In genomic region chr11:5068126-5068971, GRCm38 (mm10) we compare ENCODE assay signal across 19 mouse cellular contexts. TPM values are rescaled to one million over a fixed set of nuclear protein-coding genes. Genes with fewer than 3 reads are reported as not detected.
DNase-seq lines count a peak whose midpoint lies in the region; ATAC-seq and TF ChIP-seq lines count a peak whose summit lies in the region.
"Had no signal": no experiment of that assay in that cellular context is flagged by ENCODE, and none has a peak within 500 bp of the region (broad histone marks: within the 10 kb centered on the region; RNA-seq: fewer than 3 reads in every experiment).

No protein-coding gene starts in this region.

- no peak overlapping the region for H3K9ac ChIP-seq in liver, embryonic 12.5 days
- no peak overlapping the region for H3K9ac ChIP-seq in forebrain, embryonic 11.5 days (ENCODE audit: low read length)
- H3K9ac ChIP-seq: forebrain, embryonic 15.5 days; hindbrain, embryonic 12.5 days; limb, embryonic 13.5 days had no signal

- TF ChIP-seq CTCF in lung, adult 2 months (IDR thresholded peaks at IDR 0.05; ENCODE audit: insufficient read depth, low read length) = no peak

- no peak overlapping the region for H3K4me3 ChIP-seq in lung, adult 2 months (replicated peaks; ENCODE audit: extremely low read depth, low read depth, low read length)
- H3K4me3 ChIP-seq in liver, embryonic 12.5 days = no peak overlapping the region
- H3K4me3 ChIP-seq in forebrain, embryonic 11.5 days (ENCODE audit: low read depth, low read length) = no peak overlapping the region
- H3K4me3 ChIP-seq: forebrain, embryonic 15.5 days; hindbrain, embryonic 12.5 days; limb, embryonic 13.5 days had no signal

- H3K27ac ChIP-seq in liver, embryonic 12.5 days = peak overlapping the region; percentile 65
- no peak overlapping the region for H3K27ac ChIP-seq in forebrain, embryonic 11.5 days (ENCODE audit: low read depth, low read length)
- H3K27ac ChIP-seq: forebrain, embryonic 15.5 days; hindbrain, embryonic 12.5 days; limb, embryonic 13.5 days had no signal

- TF ChIP-seq POLR2A in lung, adult 2 months (IDR thresholded peaks at IDR 0.05; ENCODE audit: borderline replicate concordance, extremely low read depth, low read depth, low read length) = no peak

- H3K4me1 ChIP-seq in lung, adult 2 months (ENCODE audit: control insufficient read depth, insufficient read depth, low read length) = peaks cover 10% of the 10 kb centered on the region
- peaks cover 50% of the 10 kb centered on the region for H3K4me1 ChIP-seq in liver, embryonic 12.5 days
- peaks cover 7% of the 10 kb centered on the region; the same call in 1 of the 2 replicates for H3K4me1 ChIP-seq in forebrain, embryonic 11.5 days (replicated peaks; ENCODE audit: control insufficient read depth, insufficient read depth, low read length)

- peak; percentile 60 to 74 for DNase-seq in lung, adult 18-20 months
- no peak for DNase-seq in lung, adult 2 months
- peak; percentile 63 for DNase-seq in adipocyte (ENCODE audit: low spot score)
- peak; percentile 73 for DNase-seq in lung, postnatal 25 days (ENCODE audit: low spot score)
- no peak for DNase-seq in forebrain, embryonic 11.5 days (ENCODE audit: low spot score)
- DNase-seq in thymus, postnatal 36 days = no peak
- DNase-seq in left cerebral cortex, adult 9 months (ENCODE audit: low spot score in 2 of 2) = no peak
- DNase-seq: cerebellum, adult 9-11 months; gastrocnemius, postnatal 36 days; heart, postnatal 10 days; kidney, adult 8-10 months; kidney, postnatal 4 days; right cerebral cortex, adult 18-20 months; thymus, postnatal 4 days had no signal

- WGBS in lung, adult 2 months = 66% methylated on average over 9 of the region's 9 CpGs
- WGBS in liver, embryonic 12.5 days (ENCODE audit: insufficient replicate concordance) = 62% methylated on average over 9 of the region's 9 CpGs
- whole genome bisulfite sequencing in forebrain, embryonic 11.5 days = 83% methylated on average over 9 of the region's 9 CpGs

- H3K27me3 ChIP-seq in liver, embryonic 12.5 days (replicated peaks) = peaks cover 15% of the 10 kb centered on the region
- H3K27me3 ChIP-seq in forebrain, embryonic 11.5 days (ENCODE audit: control insufficient read depth, insufficient read depth, low read length) = peaks cover 14% of the 10 kb centered on the region

- H3K36me3 ChIP-seq in liver, embryonic 12.5 days = peaks cover 55% of the 10 kb centered on the region
- H3K36me3 ChIP-seq in forebrain, embryonic 11.5 days (ENCODE audit: control insufficient read depth, insufficient read depth, low read length) = peaks cover 40% of the 10 kb centered on the region

- ATAC-seq in liver, embryonic 12.5 days = no peak
- ATAC-seq in forebrain, embryonic 11.5 days (replicated peaks; ENCODE audit: low FRiP score) = no peak
- ATAC-seq: forebrain, embryonic 15.5 days had no signal

- no peak overlapping the region for H3K4me2 ChIP-seq in liver, embryonic 12.5 days
- H3K4me2 ChIP-seq in forebrain, embryonic 11.5 days (ENCODE audit: low read depth, low read length, severe bottlenecking) = no peak overlapping the region
- H3K4me2 ChIP-seq: forebrain, embryonic 15.5 days; heart, embryonic 11.5 days; hindbrain, embryonic 12.5 days; limb, embryonic 13.5 days had no signal

- no peaks in the 10 kb centered on the region for H3K9me3 ChIP-seq in liver, embryonic 12.5 days (replicated peaks)
- no peaks in the 10 kb centered on the region for H3K9me3 ChIP-seq in forebrain, embryonic 11.5 days (ENCODE audit: control insufficient read depth, low read length)
- H3K9me3 ChIP-seq: forebrain, embryonic 15.5 days; hindbrain, embryonic 12.5 days; limb, embryonic 13.5 days had no signal

RNA-seq across cellular contexts. Expression of gene Gas2l1, which starts 3.2 kb away (rescaled TPM):
- 99.7 and 124 TPM in 2 replicates for polyA plus RNA-seq in lung, adult 2 months (2012; rRNA removed)
- 35.2 and 37.5 TPM in 2 replicates for polyA plus RNA-seq in liver, embryonic 12.5 days (2016; fragmentation: Nextera tagmentation; extraction: Ambion mirVana)
- 36.3 and 39.7 TPM in 2 replicates for polyA plus RNA-seq in forebrain, embryonic 11.5 days (2014; fragmentation: Nextera tagmentation; extraction: Ambion mirVana)

RNA-seq across cellular contexts. Expression of gene Rasl10a, which starts 10.4 kb away (rescaled TPM):
- polyA plus RNA-seq in lung, adult 2 months (2012; rRNA removed) = 6.2 and 6.9 TPM in 2 replicates
- 0.77 and 1.1 TPM in 2 replicates for polyA plus RNA-seq in liver, embryonic 12.5 days (2016; fragmentation: Nextera tagmentation; extraction: Ambion mirVana)
- 0.23 and 0.99 TPM in 2 replicates for polyA plus RNA-seq in forebrain, embryonic 11.5 days (2014; fragmentation: Nextera tagmentation; extraction: Ambion mirVana)

RNA-seq across cellular contexts. Expression of gene Rhbdd3, which starts 30.4 kb away (rescaled TPM):
- polyA plus RNA-seq in lung, adult 2 months (2012; rRNA removed) = 16.3 and 18.8 TPM in 2 replicates
- polyA plus RNA-seq in liver, embryonic 12.5 days (2016; fragmentation: Nextera tagmentation; extraction: Ambion mirVana) = 19.0 and 22.9 TPM in 2 replicates
- 26.5 and 34.4 TPM in 2 replicates for polyA plus RNA-seq in forebrain, embryonic 11.5 days (2014; fragmentation: Nextera tagmentation; extraction: Ambion mirVana)

RNA-seq across cellular contexts. Expression of gene Ewsr1, which starts 30.7 kb away (rescaled TPM):
- 255 and 420 TPM in 2 replicates for polyA plus RNA-seq in lung, adult 2 months (2012; rRNA removed)
- 432 and 434 TPM in 2 replicates for polyA plus RNA-seq in liver, embryonic 12.5 days (2016; fragmentation: Nextera tagmentation; extraction: Ambion mirVana)
- polyA plus RNA-seq in forebrain, embryonic 11.5 days (2014; fragmentation: Nextera tagmentation; extraction: Ambion mirVana) = 509 and 539 TPM in 2 replicates

Comparison
In these comparisons a context has a peak if more than half of its experiments do, and no peak if none do; other contexts are left out.
1. DNase-seq: peak in lung, adult 18-20 months (2 of 2), adipocyte (single experiment) and lung, postnatal 25 days (single experiment); none in lung, adult 2 months (single experiment), forebrain, embryonic 11.5 days (single experiment), thymus, postnatal 36 days (0 of 2) and left cerebral cortex, adult 9 months (0 of 2).